Mouse (Mus musculus): ENCODE data around the gene Il16.

GRCm38 (mm10) chr7:83780026-83780425 is 34.5 kb upstream of the Il16 start:
- TF ChIP-seq CTCF (IDR thresholded peaks at IDR 0.05; ENCODE audit: low read depth) = no peak
- no peak for TF ChIP-seq EP300 (IDR thresholded peaks at IDR 0.05; ENCODE audit: low read depth)
